Mouse (Mus musculus) brown adipose tissue, adult 24 weeks (tissue): ENCODE results near the gene Vmn1r116. TPM values are rescaled to one million over a fixed set of nuclear protein-coding genes. Genes with fewer than 3 reads are reported as not detected.
"Not testable (repeated sequence)": the region's sequence is repeated elsewhere in the genome, so short reads cannot be mapped to it uniquely, and the experiment has no call there.

Experiments
- H3K27ac ChIP-seq: fragments of 200-500 bp; replicated peaks from 2 replicates; pipeline ENCODE4 v1.5.1; 2012; ENCODE audit warnings: low read depth, mild to moderate bottlenecking, low read length
- H3K4me1 ChIP-seq: fragments of 200-500 bp; 2 replicates; pipeline ENCODE4 v1.6.1; 2012; ENCODE audit warnings: low read length, mixed read lengths; ENCODE audit not compliant: control insufficient read depth, insufficient read depth, insufficient read length
- H3K4me3 ChIP-seq: fragments of 200-500 bp; 2 replicates; pipeline ENCODE4 v1.5.1; 2012; ENCODE audit warnings: low read depth, mild to moderate bottlenecking, low read length, moderate library complexity; ENCODE audit not compliant: insufficient read depth
- polyA plus RNA-seq: library from polyadenylated mRNA; stranded (reverse); fragments of >200 nt; gene quantifications from 2 replicates; pipeline ENCODE4 v1.2.4, GENCODE M21; 2012; ENCODE audit not compliant: missing spikeins, insufficient read depth, insufficient read length

Gene Vmn1r116
- not detected in 2 replicates for polyA plus RNA-seq

GRCm38 (mm10) chr7:20871956-20872355 lies at the start of gene Vmn1r116:
Vmn1r116 (plus strand) TSS chr7:20872256.
- not testable (repeated sequence) for H3K4me3 ChIP-seq, H3K4me1 ChIP-seq, H3K27ac ChIP-seq

GRCm38 (mm10) chr7:20844885-20845284 lies 27.2 kb upstream of the Vmn1r116 start, which contains the start of gene Vmn1r115:
Vmn1r115 (minus strand) TSS chr7:20844985.
- not testable (repeated sequence) for H3K4me3 ChIP-seq, H3K27ac ChIP-seq, H3K4me1 ChIP-seq

GRCm38 (mm10) chr7:20884021-20884420 lies 12.0 kb downstream of the Vmn1r116 start, which contains the start of gene Vmn1r117:
Vmn1r117 (minus strand) TSS chr7:20884121.
- H3K4me1 ChIP-seq, H3K4me3 ChIP-seq, H3K27ac ChIP-seq: not testable (repeated sequence)

GRCm38 (mm10) chr7:20912247-20912646 lies 40.2 kb downstream of the Vmn1r116 start, which contains the start of gene Vmn1r118:
Vmn1r118 (minus strand) TSS chr7:20912347.
- not testable (repeated sequence) for H3K4me1 ChIP-seq, H3K4me3 ChIP-seq, H3K27ac ChIP-seq

Other genes with a start within 250 kb of the Vmn1r116 start
- gene Vmn1r107, start 203.3 kb upstream of the Vmn1r116 start, polyA plus RNA-seq: not detected in 2 replicates
- gene Vmn1r111, start 169.0 kb upstream of the Vmn1r116 start, polyA plus RNA-seq: not detected in 2 replicates
- not detected in 2 replicates for gene Gm10668, start 141.6 kb upstream of the Vmn1r116 start, polyA plus RNA-seq
- gene Vmn1r112, start 101.1 kb upstream of the Vmn1r116 start, polyA plus RNA-seq: not detected in 2 replicates
- gene Vmn1r113, start 85.0 kb upstream of the Vmn1r116 start, polyA plus RNA-seq: not detected in 2 replicates
- gene Vmn1r114, start 60.1 kb upstream of the Vmn1r116 start, polyA plus RNA-seq: not detected in 2 replicates
- not detected in 2 replicates for gene Vmn1r115, start 27.3 kb upstream of the Vmn1r116 start, polyA plus RNA-seq
- gene Vmn1r117, start 11.9 kb downstream of the Vmn1r116 start, polyA plus RNA-seq: not detected in 2 replicates
- gene Vmn1r118, start 40.1 kb downstream of the Vmn1r116 start, polyA plus RNA-seq: not detected in 2 replicates
- not detected in 2 replicates for gene Vmn1r119, start 140.2 kb downstream of the Vmn1r116 start, polyA plus RNA-seq
- not detected in 2 replicates for gene Vmn1r120, start 181.5 kb downstream of the Vmn1r116 start, polyA plus RNA-seq
- gene Vmn1r121, start 226.3 kb downstream of the Vmn1r116 start, polyA plus RNA-seq: not detected in 2 replicates